Mouse (Mus musculus) MN1 (cell line): ENCODE data around the gene AC140267.1.

Experiments
- DNase-seq: peaks from one replicate; pipeline ENCODE4 v3.0.0-alpha.2; 2016; ENCODE audit warnings: low spot score

The AC140267.1 gene

GRCm38 (mm10) chr15:80263610-80264575 is 28.3 kb downstream of the AC140267.1 start, which contains the start of gene Rps19bp1:
TSS of gene Rps19bp1 (minus strand) at chr15:80264315.
- peak; percentile 98 for DNase-seq

- DNase-seq = peak; percentile 92
Measured at GRCm38 (mm10) chr15:80266281-80266680, 30.6 kb downstream of the AC140267.1 start.

- no peak for DNase-seq
Measured at GRCm38 (mm10) chr15:80271858-80272396, 36.3 kb downstream of the AC140267.1 start.

GRCm38 (mm10) chr15:80277107-80277506 is 41.5 kb downstream of the AC140267.1 start:
- DNase-seq = peak; percentile 83

GRCm38 (mm10) chr15:80277625-80278024 is 42.0 kb downstream of the AC140267.1 start:
- no peak for DNase-seq

GRCm38 (mm10) chr15:80278121-80278759 is 42.6 kb downstream of the AC140267.1 start:
- DNase-seq = no peak

- no peak for DNase-seq
Measured at GRCm38 (mm10) chr15:80279053-80279452, 43.4 kb downstream of the AC140267.1 start.

- no peak for DNase-seq
Measured at GRCm38 (mm10) chr15:80280646-80281045, 45.0 kb downstream of the AC140267.1 start.
